Mouse (Mus musculus): Measurements from ENCODE around the gene Ace. TPM values are rescaled to one million over a fixed set of nuclear protein-coding genes. Genes with fewer than 3 reads are reported as not detected.

The Ace gene
- polyA plus RNA-seq, 1 experiment, result 892 TPM

- no peak overlapping the region for H3K27ac ChIP-seq (ENCODE audit: insufficient read depth, low read depth, low read length)
- peaks cover 12% of the 10 kb centered on the region for H3K36me3 ChIP-seq (ENCODE audit: control insufficient read depth, insufficient read depth, low read length)
- TF ChIP-seq CTCF (IDR thresholded peaks at IDR 0.05; ENCODE audit: extremely low read depth, insufficient read length, insufficient replicate concordance, low read depth, low read length), result no peak
- no peak for TF ChIP-seq POLR2A (IDR thresholded peaks at IDR 0.05; ENCODE audit: low read depth, low read length)
- H3K4me1 ChIP-seq (ENCODE audit: control insufficient read depth, insufficient read depth, insufficient read length, low read length), result no peaks in the 10 kb centered on the region
- WGBS, result 96% methylated on average over 3 of the region's 3 CpGs
- no peaks in the 10 kb centered on the region for H3K27me3 ChIP-seq (ENCODE audit: control insufficient read depth, insufficient read depth, low read length)
- no peak overlapping the region for H3K4me3 ChIP-seq (ENCODE audit: low read depth, low read length)
Observed at GRCm38 (mm10) chr11:105936974-105937373, 30.8 kb upstream of the Ace start.

- H3K4me1 ChIP-seq (ENCODE audit: control insufficient read depth, insufficient read depth, insufficient read length, low read length), result peaks cover 7% of the 10 kb centered on the region; the same call in 1 of the 2 replicates
- peaks cover 12% of the 10 kb centered on the region for H3K36me3 ChIP-seq (ENCODE audit: control insufficient read depth, insufficient read depth, low read length)
- 73% methylated on average over 9 of the region's 9 CpGs for WGBS
- no peak overlapping the region for H3K27ac ChIP-seq (ENCODE audit: insufficient read depth, low read depth, low read length)
- TF ChIP-seq POLR2A (IDR thresholded peaks at IDR 0.05; ENCODE audit: low read depth, low read length) (no peak), CTCF (IDR thresholded peaks at IDR 0.05; ENCODE audit: extremely low read depth, insufficient read length, insufficient replicate concordance, low read depth, low read length) (no peak)
- no peaks in the 10 kb centered on the region for H3K27me3 ChIP-seq (ENCODE audit: control insufficient read depth, insufficient read depth, low read length)
- no peak overlapping the region for H3K4me3 ChIP-seq (ENCODE audit: low read depth, low read length)
Observed at GRCm38 (mm10) chr11:105938771-105939170, 29.0 kb upstream of the Ace start.

- Histone ChIP-seq H3K4me3 (ENCODE audit: low read depth, low read length) (no peak overlapping the region), H3K4me1 (ENCODE audit: control insufficient read depth, insufficient read depth, insufficient read length, low read length) (peaks cover 17% of the 10 kb centered on the region), H3K27ac (ENCODE audit: insufficient read depth, low read depth, low read length) (no peak overlapping the region), H3K36me3 (ENCODE audit: control insufficient read depth, insufficient read depth, low read length) (no peaks in the 10 kb centered on the region), H3K27me3 (ENCODE audit: control insufficient read depth, insufficient read depth, low read length) (no peaks in the 10 kb centered on the region)
- 77% methylated on average over 8 of the region's 8 CpGs for WGBS
- no peak for TF ChIP-seq CTCF (IDR thresholded peaks at IDR 0.05; ENCODE audit: extremely low read depth, insufficient read length, insufficient replicate concordance, low read depth, low read length)
- TF ChIP-seq POLR2A (IDR thresholded peaks at IDR 0.05; ENCODE audit: low read depth, low read length), result no peak
Observed at GRCm38 (mm10) chr11:105941973-105942372, 25.8 kb upstream of the Ace start.

- peak overlapping the region; percentile 82 for H3K4me3 ChIP-seq (ENCODE audit: low read depth, low read length)
- H3K36me3 ChIP-seq (ENCODE audit: control insufficient read depth, insufficient read depth, low read length), result no peaks in the 10 kb centered on the region
- H3K4me1 ChIP-seq (ENCODE audit: control insufficient read depth, insufficient read depth, insufficient read length, low read length), result peaks cover 26% of the 10 kb centered on the region
- no peaks in the 10 kb centered on the region for H3K27me3 ChIP-seq (ENCODE audit: control insufficient read depth, insufficient read depth, low read length)
- TF ChIP-seq POLR2A (IDR thresholded peaks at IDR 0.05; ENCODE audit: low read depth, low read length) (peak; percentile 40; the same call in 1 of the 2 replicates), CTCF (IDR thresholded peaks at IDR 0.05; ENCODE audit: extremely low read depth, insufficient read length, insufficient replicate concordance, low read depth, low read length) (no peak)
- peak overlapping the region; percentile 98 for H3K27ac ChIP-seq (ENCODE audit: insufficient read depth, low read depth, low read length)
- whole genome bisulfite sequencing, result 3% methylated on average over 47 of the region's 47 CpGs
Observed at GRCm38 (mm10) chr11:105943133-105944102, 24.3 kb upstream of the Ace start.

GRCm38 (mm10) chr11:105944126-105944621 lies 23.6 kb upstream of the Ace start:
- peaks cover 28% of the 10 kb centered on the region for H3K4me1 ChIP-seq (ENCODE audit: control insufficient read depth, insufficient read depth, insufficient read length, low read length)
- H3K27ac ChIP-seq (ENCODE audit: insufficient read depth, low read depth, low read length), result peak overlapping the region; percentile 98
- TF ChIP-seq POLR2A (IDR thresholded peaks at IDR 0.05; ENCODE audit: low read depth, low read length) (0 out of 2 replicates have a peak, but pooled peaks have one; percentile 37), CTCF (IDR thresholded peaks at IDR 0.05; ENCODE audit: extremely low read depth, insufficient read length, insufficient replicate concordance, low read depth, low read length) (peak; percentile 68)
- no peaks in the 10 kb centered on the region for H3K27me3 ChIP-seq (ENCODE audit: control insufficient read depth, insufficient read depth, low read length)
- H3K36me3 ChIP-seq (ENCODE audit: control insufficient read depth, insufficient read depth, low read length), result no peaks in the 10 kb centered on the region
- peak overlapping the region; percentile 82 for H3K4me3 ChIP-seq (ENCODE audit: low read depth, low read length)
- under 1% methylated on average over 52 of the region's 59 CpGs for WGBS

- TF ChIP-seq CTCF (IDR thresholded peaks at IDR 0.05; ENCODE audit: extremely low read depth, insufficient read length, insufficient replicate concordance, low read depth, low read length), result no peak
- TF ChIP-seq POLR2A (IDR thresholded peaks at IDR 0.05; ENCODE audit: low read depth, low read length), result peak; percentile 16; the same call in 1 of the 2 replicates
- Histone ChIP-seq H3K27me3 (ENCODE audit: control insufficient read depth, insufficient read depth, low read length) (no peaks in the 10 kb centered on the region), H3K36me3 (ENCODE audit: control insufficient read depth, insufficient read depth, low read length) (no peaks in the 10 kb centered on the region), H3K4me3 (ENCODE audit: low read depth, low read length) (peak overlapping the region; percentile 61), H3K27ac (ENCODE audit: insufficient read depth, low read depth, low read length) (peak overlapping the region; percentile 98), H3K4me1 (ENCODE audit: control insufficient read depth, insufficient read depth, insufficient read length, low read length) (peaks cover 35% of the 10 kb centered on the region)
- 32% methylated on average over 16 of the region's 16 CpGs for WGBS
Observed at GRCm38 (mm10) chr11:105944770-105945672, 22.7 kb upstream of the Ace start.
